Mouse (Mus musculus): ENCODE measurements around the gene Cldn10. TPM values are rescaled to one million over a fixed set of nuclear protein-coding genes. Genes with fewer than 3 reads are reported as not detected.

The Cldn10 gene
- polyA plus RNA-seq, 1 experiment: 0.31 TPM

DNA sequence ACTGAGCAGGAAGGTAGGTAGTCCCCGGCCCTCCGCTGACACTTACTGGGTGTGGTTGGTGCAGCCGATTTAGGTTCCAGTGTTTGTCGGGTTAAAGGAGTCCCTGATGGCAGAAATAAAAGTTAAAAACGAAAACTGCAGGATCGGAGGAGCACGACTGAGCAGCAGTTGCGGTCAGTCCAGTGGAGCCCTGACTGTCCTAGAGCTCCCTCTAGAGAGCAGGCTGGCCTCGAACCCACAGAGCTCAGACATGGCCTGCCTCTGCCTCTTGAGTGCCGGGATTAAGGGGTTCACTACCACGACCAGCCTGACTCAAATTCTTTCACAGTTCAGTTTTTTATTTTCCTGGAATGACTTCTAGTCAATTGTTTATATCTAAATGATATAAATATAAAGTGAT is 112.2 kb downstream of the Cldn10 start:
- TF ChIP-seq POLR2A (IDR thresholded peaks at IDR 0.05; ENCODE audit: borderline replicate concordance, extremely low read depth, insufficient read depth, insufficient read length, poor library complexity, severe bottlenecking) (no peak), CTCF (IDR thresholded peaks at IDR 0.05; ENCODE audit: borderline replicate concordance, extremely low read depth, insufficient read depth, insufficient read length) (no peak)
- DNase-seq (ENCODE audit: low read depth): no peak

DNA sequence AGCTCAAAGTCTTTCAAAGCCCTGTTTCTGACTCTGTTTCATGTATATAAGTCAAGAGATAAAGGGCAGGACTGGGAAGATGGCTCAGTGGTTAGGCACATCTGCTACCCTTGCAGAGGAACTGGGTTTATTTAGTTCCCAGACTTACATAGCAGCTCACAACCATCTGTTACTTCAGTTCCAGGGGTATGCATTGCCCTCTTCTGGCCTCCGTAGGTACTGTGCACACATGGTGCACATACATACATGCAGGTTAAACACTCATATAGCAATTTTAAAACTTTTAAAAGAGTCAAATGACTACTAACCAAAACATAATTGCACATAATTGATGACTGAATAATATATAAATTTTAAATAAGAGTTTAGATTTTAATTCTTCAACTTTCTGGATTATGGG is 113.2 kb downstream of the Cldn10 start:
- no peak for DNase-seq (ENCODE audit: low read depth)
- TF ChIP-seq CTCF (IDR thresholded peaks at IDR 0.05; ENCODE audit: borderline replicate concordance, extremely low read depth, insufficient read depth, insufficient read length) (no peak; the same call in 1 of the 2 replicates), POLR2A (IDR thresholded peaks at IDR 0.05; ENCODE audit: borderline replicate concordance, extremely low read depth, insufficient read depth, insufficient read length, poor library complexity, severe bottlenecking) (no peak)

DNA sequence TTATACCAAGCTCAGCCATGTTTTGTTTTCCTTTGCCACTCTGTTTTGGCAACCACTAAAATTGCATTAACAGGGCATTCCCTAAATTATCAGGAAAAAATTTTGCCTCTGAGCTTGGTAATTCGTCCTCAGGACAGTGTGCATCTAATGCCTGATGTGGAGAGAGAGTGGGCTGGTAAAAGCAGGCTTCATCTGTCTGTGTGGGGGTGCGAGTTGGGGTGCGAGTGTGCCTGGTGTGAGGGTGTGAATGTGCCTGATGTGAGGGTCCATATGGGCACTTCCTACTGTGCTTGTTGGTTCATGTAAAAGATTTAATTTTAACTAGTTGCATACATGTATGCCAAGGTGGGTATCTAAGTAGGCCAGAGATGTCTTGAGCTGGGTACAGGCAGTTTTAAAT is 115.7 kb downstream of the Cldn10 start:
- no peak for DNase-seq (ENCODE audit: low read depth)
- TF ChIP-seq POLR2A (IDR thresholded peaks at IDR 0.05; ENCODE audit: borderline replicate concordance, extremely low read depth, insufficient read depth, insufficient read length, poor library complexity, severe bottlenecking) (no peak), CTCF (IDR thresholded peaks at IDR 0.05; ENCODE audit: borderline replicate concordance, extremely low read depth, insufficient read depth, insufficient read length) (no peak)

DNA sequence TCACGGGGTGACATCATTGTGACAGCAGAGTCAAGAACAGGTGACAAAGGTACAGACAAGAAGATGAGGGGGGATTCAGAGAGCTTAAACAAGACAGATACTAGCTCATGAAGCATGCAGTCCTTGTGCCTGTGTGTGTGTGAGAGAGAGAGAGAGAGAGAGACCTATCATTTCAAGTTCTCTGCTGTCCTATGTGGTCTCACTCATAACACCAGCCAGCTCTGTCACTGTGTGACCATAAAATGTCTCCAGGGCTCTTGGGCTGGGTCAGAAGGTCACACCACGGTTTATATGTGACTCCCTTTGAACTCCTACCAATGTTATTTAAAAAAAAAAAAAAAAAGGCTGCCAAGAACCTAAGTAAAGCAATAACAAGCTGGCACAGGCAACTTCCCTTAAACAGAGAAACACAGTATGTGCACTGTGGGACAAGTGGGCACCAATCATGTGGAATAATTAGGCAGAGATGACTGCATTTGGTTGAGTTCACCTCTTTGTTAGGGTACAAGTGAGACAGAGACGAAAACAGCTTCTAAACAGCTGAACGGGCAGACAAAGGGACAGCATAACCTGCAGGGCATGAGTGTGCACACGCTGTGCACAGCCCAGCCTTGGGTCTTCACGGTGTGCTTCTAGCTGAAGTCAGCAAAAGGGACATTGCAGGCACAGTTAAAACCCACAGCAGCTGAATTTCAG is 116.3 kb downstream of the Cldn10 start:
- peak; percentile 89 for DNase-seq (ENCODE audit: low read depth)
- TF ChIP-seq POLR2A (IDR thresholded peaks at IDR 0.05; ENCODE audit: borderline replicate concordance, extremely low read depth, insufficient read depth, insufficient read length, poor library complexity, severe bottlenecking) (no peak), CTCF (IDR thresholded peaks at IDR 0.05; ENCODE audit: borderline replicate concordance, extremely low read depth, insufficient read depth, insufficient read length) (no peak)

DNA sequence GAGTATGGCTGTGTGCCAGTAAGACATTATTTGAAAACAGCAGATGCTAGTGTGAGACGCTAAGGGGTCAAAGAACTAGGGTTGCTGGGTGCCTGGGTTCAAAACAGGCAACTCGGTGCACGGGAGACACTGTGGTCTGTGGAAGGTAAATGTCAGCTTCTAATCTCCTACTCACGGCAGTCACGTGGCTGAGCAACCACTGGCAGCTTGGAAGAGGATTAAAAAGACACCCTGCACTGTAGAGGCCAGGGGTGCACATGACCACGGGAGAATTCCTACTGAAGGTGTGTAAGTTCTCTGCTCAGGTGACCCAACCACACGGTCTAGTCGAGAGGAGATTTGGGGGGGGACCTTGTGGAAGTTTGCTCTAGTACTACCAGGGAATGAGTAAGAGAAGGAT is 119.9 kb downstream of the Cldn10 start:
- TF ChIP-seq POLR2A (IDR thresholded peaks at IDR 0.05; ENCODE audit: borderline replicate concordance, extremely low read depth, insufficient read depth, insufficient read length, poor library complexity, severe bottlenecking) (no peak), CTCF (IDR thresholded peaks at IDR 0.05; ENCODE audit: borderline replicate concordance, extremely low read depth, insufficient read depth, insufficient read length) (no peak)
- no peak for DNase-seq (ENCODE audit: low read depth)

DNA sequence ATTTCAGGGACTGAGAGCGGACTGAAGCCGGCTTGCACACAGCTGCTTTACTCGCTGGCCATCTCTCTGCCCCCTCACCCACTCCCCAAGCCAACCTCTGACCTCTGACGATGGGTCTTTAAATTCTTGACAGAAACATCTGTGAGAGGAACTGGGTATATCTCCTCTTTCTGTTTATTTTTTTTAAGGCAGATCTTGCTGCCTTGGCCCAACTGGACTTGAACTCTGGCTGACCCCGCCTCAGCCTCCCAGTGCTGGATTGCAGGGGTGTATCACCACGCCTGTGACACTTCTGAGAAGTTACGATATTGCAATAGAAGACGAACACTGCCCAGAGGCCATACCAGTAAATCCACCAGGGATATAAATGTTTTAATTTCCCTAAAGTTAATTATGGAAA is 122.2 kb downstream of the Cldn10 start:
- no peak for DNase-seq (ENCODE audit: low read depth)
- TF ChIP-seq CTCF (IDR thresholded peaks at IDR 0.05; ENCODE audit: borderline replicate concordance, extremely low read depth, insufficient read depth, insufficient read length) (no peak), POLR2A (IDR thresholded peaks at IDR 0.05; ENCODE audit: borderline replicate concordance, extremely low read depth, insufficient read depth, insufficient read length, poor library complexity, severe bottlenecking) (no peak)

DNA sequence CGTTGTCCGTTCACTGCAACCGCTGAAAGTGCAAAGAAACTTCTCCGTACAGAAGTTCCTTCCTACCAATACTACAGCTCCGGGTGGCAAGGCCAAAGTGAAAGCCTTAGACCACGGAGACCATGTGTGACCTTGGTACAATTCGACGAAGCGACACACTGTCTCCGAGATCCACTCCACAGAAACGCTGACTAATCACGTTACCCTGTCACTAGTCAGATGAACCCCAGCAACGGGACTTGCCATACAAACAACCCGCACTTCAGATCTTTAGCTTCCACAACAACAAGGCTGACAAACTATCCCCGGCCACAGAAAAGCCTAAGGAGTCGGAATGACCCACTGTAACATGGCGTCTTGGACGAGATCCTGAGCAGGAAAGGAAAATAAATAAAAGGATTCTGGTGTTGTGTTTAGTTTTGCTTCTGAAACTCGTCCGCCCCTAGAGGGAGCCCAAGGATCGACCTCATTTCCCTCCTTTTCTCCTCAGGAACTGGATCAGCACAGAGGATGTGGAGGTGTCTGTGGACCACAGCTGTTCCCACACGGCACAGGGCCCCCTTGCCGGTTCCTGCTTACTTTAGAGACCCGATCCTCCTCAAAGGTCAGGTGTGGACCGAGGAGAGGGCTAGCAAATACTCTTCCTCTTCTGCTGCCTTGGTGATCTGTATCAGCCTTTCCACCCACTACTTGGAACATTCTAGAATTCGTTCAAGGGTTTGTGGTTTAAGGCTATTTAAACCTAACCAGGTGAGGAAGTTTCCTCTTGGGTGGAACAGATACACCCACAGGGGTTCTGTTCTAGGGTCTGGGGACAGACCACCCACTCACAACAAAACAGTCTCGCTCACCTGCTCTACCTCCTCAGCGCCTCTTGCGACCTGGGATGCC is 122.9 kb downstream of the Cldn10 start:
- TF ChIP-seq POLR2A (IDR thresholded peaks at IDR 0.05; ENCODE audit: borderline replicate concordance, extremely low read depth, insufficient read depth, insufficient read length, poor library complexity, severe bottlenecking): no peak
- peak; percentile 67; the same call in 1 of the 2 replicates for TF ChIP-seq CTCF (IDR thresholded peaks at IDR 0.05; ENCODE audit: borderline replicate concordance, extremely low read depth, insufficient read depth, insufficient read length)

DNA sequence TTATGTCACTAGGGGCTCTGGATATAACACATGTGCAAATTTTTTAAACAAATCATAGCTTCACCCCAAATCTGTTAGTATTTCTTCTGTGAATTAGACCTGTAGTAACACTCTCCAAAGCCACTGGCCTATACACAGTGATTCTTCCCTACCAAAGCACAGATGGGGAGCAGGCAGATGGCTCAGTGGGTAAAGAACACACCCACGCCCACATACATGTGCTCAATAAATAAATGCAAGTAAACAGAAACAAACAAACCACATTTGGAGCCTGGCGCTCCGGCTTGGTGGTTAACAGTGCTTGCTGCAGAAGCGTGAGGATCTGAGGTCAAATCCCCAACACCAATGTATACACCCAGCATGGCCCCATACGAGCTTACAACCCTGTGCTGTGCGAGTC is 123.8 kb downstream of the Cldn10 start:
- DNase-seq (ENCODE audit: low read depth): no peak
- TF ChIP-seq POLR2A (IDR thresholded peaks at IDR 0.05; ENCODE audit: borderline replicate concordance, extremely low read depth, insufficient read depth, insufficient read length, poor library complexity, severe bottlenecking) (no peak), CTCF (IDR thresholded peaks at IDR 0.05; ENCODE audit: borderline replicate concordance, extremely low read depth, insufficient read depth, insufficient read length) (no peak)

More for the DNA sequence above, 122.9 kb downstream of the Cldn10 start:
- DNase-seq (ENCODE audit: low read depth): peak; percentile 70

DNA sequence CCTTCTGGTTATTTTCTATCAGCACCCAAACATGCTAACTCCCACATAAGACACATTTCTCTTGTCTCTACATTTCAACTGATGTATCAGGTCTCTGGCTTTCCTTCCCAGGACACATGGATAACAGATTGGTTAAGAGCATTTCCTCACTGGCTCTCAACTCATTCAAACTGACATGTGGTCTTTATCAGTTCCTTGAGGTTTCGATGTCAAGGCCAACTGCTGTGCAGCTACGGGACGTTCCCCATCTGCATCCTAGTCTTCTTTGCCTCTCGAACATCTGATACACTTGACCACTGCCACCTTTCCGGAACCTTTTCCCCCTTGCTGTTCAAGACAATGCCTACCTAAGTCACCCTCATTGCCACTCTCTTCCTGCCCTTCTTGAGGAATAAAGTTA is 125.9 kb downstream of the Cldn10 start:
- no peak for TF ChIP-seq CTCF (IDR thresholded peaks at IDR 0.05; ENCODE audit: borderline replicate concordance, extremely low read depth, insufficient read depth, insufficient read length)
- TF ChIP-seq POLR2A (IDR thresholded peaks at IDR 0.05; ENCODE audit: borderline replicate concordance, extremely low read depth, insufficient read depth, insufficient read length, poor library complexity, severe bottlenecking): no peak
- no peak for DNase-seq (ENCODE audit: low read depth)

DNA sequence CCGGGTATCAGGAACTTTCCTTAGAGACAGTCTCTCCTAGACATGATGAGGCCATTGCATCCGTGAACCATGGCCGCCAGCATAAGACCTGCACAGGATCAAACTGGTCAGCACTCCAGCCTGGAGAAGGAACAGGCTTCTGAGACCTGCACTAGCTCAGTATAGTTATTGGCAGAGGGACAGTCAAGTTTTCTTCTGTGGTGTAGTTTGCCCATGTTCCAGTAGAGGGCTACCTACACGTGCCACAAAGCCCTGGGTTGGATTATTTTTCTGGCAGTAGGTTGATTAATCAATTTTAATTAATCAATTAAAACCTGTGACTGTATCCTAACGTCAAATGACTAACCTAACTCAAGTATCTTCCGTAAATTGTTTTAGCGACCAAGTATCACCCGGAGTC is 131.3 kb downstream of the Cldn10 start:
- peak; percentile 57; the same call in 1 of the 2 replicates for TF ChIP-seq CTCF (IDR thresholded peaks at IDR 0.05; ENCODE audit: borderline replicate concordance, extremely low read depth, insufficient read depth, insufficient read length)
- TF ChIP-seq POLR2A (IDR thresholded peaks at IDR 0.05; ENCODE audit: borderline replicate concordance, extremely low read depth, insufficient read depth, insufficient read length, poor library complexity, severe bottlenecking): no peak
- DNase-seq (ENCODE audit: low read depth): peak; percentile 56

DNA sequence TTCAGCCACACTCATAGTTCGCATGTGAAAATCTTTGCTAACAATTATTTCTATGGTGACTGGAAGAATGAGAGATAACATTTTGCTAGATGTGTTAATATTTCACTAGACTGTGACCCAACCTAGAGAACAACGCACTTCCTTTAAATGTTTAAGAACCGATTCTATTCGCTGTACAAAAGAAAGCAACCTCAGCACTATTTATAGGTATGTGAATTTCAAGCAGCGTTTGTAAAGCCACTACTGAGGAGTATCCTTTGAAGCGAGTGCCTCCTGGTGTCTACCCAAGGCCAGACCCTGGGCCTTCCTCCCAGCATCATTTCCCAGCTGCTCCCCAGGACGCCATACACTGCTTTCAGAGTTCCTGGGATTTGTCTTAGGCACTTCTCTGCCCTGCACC is 132.9 kb downstream of the Cldn10 start:
- TF ChIP-seq POLR2A (IDR thresholded peaks at IDR 0.05; ENCODE audit: borderline replicate concordance, extremely low read depth, insufficient read depth, insufficient read length, poor library complexity, severe bottlenecking) (no peak), CTCF (IDR thresholded peaks at IDR 0.05; ENCODE audit: borderline replicate concordance, extremely low read depth, insufficient read depth, insufficient read length) (no peak)
- no peak for DNase-seq (ENCODE audit: low read depth)

All from brain, embryonic 14.5 days (tissue).